Mouse (Mus musculus) bone marrow, adult 2 months (tissue): ENCODE measurements at regions not wholly inside any gene's neighbourhood (a gene's known extent, or its start where the extent isn't known, plus 50 kb on each side); places are given as distances from the start of the nearest gene placed in this dataset.

Source experiments
- CTCF ChIP-seq: fragments of 200-500 bp; IDR thresholded peaks from 2 replicates; pipeline ENCODE4 v1.5.1; 2011; ENCODE audit warnings: low read length, control low read depth; ENCODE audit not compliant: control insufficient read depth, insufficient read depth
- POLR2A ChIP-seq: fragments of 200-500 bp; IDR thresholded peaks from 2 replicates; pipeline ENCODE4 v1.6.1; 2011; ENCODE audit warnings: low read depth, mild to moderate bottlenecking, control low read depth, low read length, borderline replicate concordance; ENCODE audit not compliant: control insufficient read depth

GRCm38 (mm10) chr5:64517241-64517640 is 285.9 kb upstream of the Klf3 start:
- TF ChIP-seq CTCF = no peak
- no peak for TF ChIP-seq POLR2A
